In genomic region chr3:88297321-88297851, GRCm38 (mm10) we compare ENCODE assay signal across 8 mouse cellular contexts. TPM values are rescaled to one million over a fixed set of nuclear protein-coding genes. Genes with fewer than 3 reads are reported as not detected.
A peak's percentile ranks its signal among the peaks of the same experiment; 100 is the strongest.
DNase-seq lines count a peak whose midpoint lies in the region; ATAC-seq and TF ChIP-seq lines count a peak whose summit lies in the region.

No protein-coding gene starts in this region.

- WGBS in kidney, embryonic 14.5 days = under 1% methylated on average over 30 of the region's 30 CpGs
- WGBS in embryonic facial prominence, embryonic 10.5 days = under 1% methylated on average over 30 of the region's 30 CpGs
- WGBS in hindbrain, postnatal 0 days = under 1% methylated on average over 30 of the region's 30 CpGs
- WGBS in stomach, embryonic 16.5 days = under 1% methylated on average over 30 of the region's 30 CpGs

- H3K4me1 ChIP-seq in kidney, embryonic 14.5 days (ENCODE audit: control insufficient read depth, insufficient read depth, low read length) = peaks cover 19% of the 10 kb centered on the region
- peaks cover 20% of the 10 kb centered on the region for H3K4me1 ChIP-seq in embryonic facial prominence, embryonic 10.5 days
- peaks cover 7% of the 10 kb centered on the region for H3K4me1 ChIP-seq in hindbrain, postnatal 0 days (ENCODE audit: insufficient read depth, low read length)
- peaks cover 11% of the 10 kb centered on the region for H3K4me1 ChIP-seq in stomach, embryonic 16.5 days (ENCODE audit: control insufficient read depth, insufficient read depth, low read length)

- H3K27me3 ChIP-seq in kidney, embryonic 14.5 days (ENCODE audit: control insufficient read depth, insufficient read depth, low read length) = no peaks in the 10 kb centered on the region
- no peaks in the 10 kb centered on the region for H3K27me3 ChIP-seq in embryonic facial prominence, embryonic 10.5 days (replicated peaks; ENCODE audit: low read depth, poor library complexity, severe bottlenecking)
- H3K27me3 ChIP-seq in hindbrain, postnatal 0 days (ENCODE audit: insufficient read depth, low read length) = no peaks in the 10 kb centered on the region
- H3K27me3 ChIP-seq in stomach, embryonic 16.5 days (ENCODE audit: control insufficient read depth, insufficient read depth, low read length) = no peaks in the 10 kb centered on the region

- peak overlapping the region; percentile 88 for H3K9ac ChIP-seq in kidney, embryonic 14.5 days (ENCODE audit: low read depth, low read length)
- peak overlapping the region; percentile 84 for H3K9ac ChIP-seq in hindbrain, postnatal 0 days (replicated peaks; ENCODE audit: low read length)
- peak overlapping the region; percentile 95 for H3K9ac ChIP-seq in stomach, embryonic 16.5 days (ENCODE audit: low read length)

- no peak for DNase-seq in kidney, postnatal 10 days
- peak; percentile 44 for DNase-seq in ES-CJ7 (ENCODE audit: low read depth, low spot score)
- DNase-seq in embryonic facial prominence, embryonic 10.5 days (ENCODE audit: low spot score) = no peak
- DNase-seq in hindbrain, postnatal 0 days (ENCODE audit: low spot score) = peak; percentile 29
- DNase-seq in lung, postnatal 36 days = peak; percentile 32
- DNase-seq in frontal cortex, postnatal 10 days (ENCODE audit: low spot score in 2 of 2) = no peak

- peak overlapping the region; percentile 91 for H3K27ac ChIP-seq in kidney, embryonic 14.5 days (ENCODE audit: low read depth, low read length)
- peak overlapping the region; percentile 94 for H3K27ac ChIP-seq in embryonic facial prominence, embryonic 10.5 days (replicated peaks)
- H3K27ac ChIP-seq in hindbrain, postnatal 0 days = peak overlapping the region; percentile 87
- peak overlapping the region; percentile 96 for H3K27ac ChIP-seq in stomach, embryonic 16.5 days (ENCODE audit: low read length)

- peak overlapping the region; percentile 87 for H3K4me2 ChIP-seq in kidney, embryonic 14.5 days (replicated peaks; ENCODE audit: low read depth, low read length)
- peak overlapping the region; percentile 86 for H3K4me2 ChIP-seq in hindbrain, postnatal 0 days (ENCODE audit: low read depth, low read length)
- peak overlapping the region; percentile 93 for H3K4me2 ChIP-seq in stomach, embryonic 16.5 days (ENCODE audit: low read depth, low read length)

- no peak for ATAC-seq in kidney, embryonic 14.5 days (ENCODE audit: low FRiP score, low TSS enrichment)
- no peak for ATAC-seq in hindbrain, postnatal 0 days
- ATAC-seq in stomach, embryonic 16.5 days (ENCODE audit: insufficient read depth, low FRiP score) = no peak

- H3K9me3 ChIP-seq in kidney, embryonic 14.5 days (ENCODE audit: control insufficient read depth, low read length) = no peaks in the 10 kb centered on the region
- H3K9me3 ChIP-seq in embryonic facial prominence, embryonic 10.5 days = no peaks in the 10 kb centered on the region
- no peaks in the 10 kb centered on the region for H3K9me3 ChIP-seq in hindbrain, postnatal 0 days (ENCODE audit: low read length)
- no peaks in the 10 kb centered on the region for H3K9me3 ChIP-seq in stomach, embryonic 16.5 days (replicated peaks; ENCODE audit: control insufficient read depth, low read length)

- TF ChIP-seq CTCF in hindbrain, postnatal 0 days (IDR thresholded peaks at IDR 0.05; ENCODE audit: low read depth) = no peak

- peaks cover 37% of the 10 kb centered on the region for H3K36me3 ChIP-seq in kidney, embryonic 14.5 days (ENCODE audit: control insufficient read depth, insufficient read depth, low read length)
- H3K36me3 ChIP-seq in embryonic facial prominence, embryonic 10.5 days (replicated peaks) = peaks cover 38% of the 10 kb centered on the region
- H3K36me3 ChIP-seq in hindbrain, postnatal 0 days (ENCODE audit: insufficient read depth, low read length) = peaks cover 15% of the 10 kb centered on the region
- peaks cover 14% of the 10 kb centered on the region for H3K36me3 ChIP-seq in stomach, embryonic 16.5 days (ENCODE audit: control insufficient read depth, insufficient read depth, low read length)

- H3K4me3 ChIP-seq in kidney, embryonic 14.5 days (ENCODE audit: low read length) = peak overlapping the region; percentile 81
- peak overlapping the region; percentile 86 for H3K4me3 ChIP-seq in embryonic facial prominence, embryonic 10.5 days
- peak overlapping the region; percentile 85 for H3K4me3 ChIP-seq in hindbrain, postnatal 0 days (ENCODE audit: low read length)
- peak overlapping the region; percentile 69 for H3K4me3 ChIP-seq in stomach, embryonic 16.5 days (replicated peaks; ENCODE audit: low read length)

RNA-seq across cellular contexts. Expression of gene Cct3, which starts 0.5 kb away (rescaled TPM):
- 603 and 679 TPM in 2 replicates for polyA plus RNA-seq in kidney, embryonic 14.5 days (2014; fragmentation: Nextera tagmentation; extraction: Ambion mirVana)
- 862 and 910 TPM in 2 replicates for polyA plus RNA-seq in embryonic facial prominence, embryonic 10.5 days (2016; fragmentation: Nextera tagmentation; extraction: Ambion mirVana)
- 231 and 236 TPM in 2 replicates for total RNA-seq in hindbrain, postnatal 0 days (2014; rRNA removed)
- 388 and 401 TPM in 2 replicates for polyA plus RNA-seq in hindbrain, postnatal 0 days (2015; fragmentation: Nextera tagmentation; extraction: Ambion mirVana)
- polyA plus RNA-seq in stomach, embryonic 16.5 days (2015; fragmentation: Nextera tagmentation; extraction: Ambion mirVana) = 424 and 435 TPM in 2 replicates

RNA-seq across cellular contexts. Expression of gene Tsacc, which starts 0.6 kb away (rescaled TPM):
- polyA plus RNA-seq in kidney, embryonic 14.5 days (2014; fragmentation: Nextera tagmentation; extraction: Ambion mirVana) = 15.4 and 20.0 TPM in 2 replicates
- 12.6 and 14.7 TPM in 2 replicates for polyA plus RNA-seq in embryonic facial prominence, embryonic 10.5 days (2016; fragmentation: Nextera tagmentation; extraction: Ambion mirVana)
- total RNA-seq in hindbrain, postnatal 0 days (2014; rRNA removed) = not detected in 2 replicates
- polyA plus RNA-seq in hindbrain, postnatal 0 days (2015; fragmentation: Nextera tagmentation; extraction: Ambion mirVana) = 10.5 and 10.6 TPM in 2 replicates
- polyA plus RNA-seq in stomach, embryonic 16.5 days (2015; fragmentation: Nextera tagmentation; extraction: Ambion mirVana) = 10.0 and 12.0 TPM in 2 replicates

RNA-seq across cellular contexts. Expression of gene Gm38392, which starts 10.4 kb away (rescaled TPM):
- 0.79 TPM in 1 of 2 replicates, not detected in the other for polyA plus RNA-seq in kidney, embryonic 14.5 days (2014; fragmentation: Nextera tagmentation; extraction: Ambion mirVana)
- polyA plus RNA-seq in embryonic facial prominence, embryonic 10.5 days (2016; fragmentation: Nextera tagmentation; extraction: Ambion mirVana) = not detected in 2 replicates
- total RNA-seq in hindbrain, postnatal 0 days (2014; rRNA removed) = 2.1 TPM in 1 of 2 replicates, not detected in the other
- 0.21 and 0.24 TPM in 2 replicates for polyA plus RNA-seq in hindbrain, postnatal 0 days (2015; fragmentation: Nextera tagmentation; extraction: Ambion mirVana)
- polyA plus RNA-seq in stomach, embryonic 16.5 days (2015; fragmentation: Nextera tagmentation; extraction: Ambion mirVana) = 0.53 and 2.2 TPM in 2 replicates

RNA-seq across cellular contexts. Expression of gene Glmp, which starts 27.4 kb away (rescaled TPM):
- polyA plus RNA-seq in kidney, embryonic 14.5 days (2014; fragmentation: Nextera tagmentation; extraction: Ambion mirVana) = 114 and 138 TPM in 2 replicates
- polyA plus RNA-seq in embryonic facial prominence, embryonic 10.5 days (2016; fragmentation: Nextera tagmentation; extraction: Ambion mirVana) = 142 and 153 TPM in 2 replicates
- total RNA-seq in hindbrain, postnatal 0 days (2014; rRNA removed) = 54.9 and 76.9 TPM in 2 replicates
- 135 and 142 TPM in 2 replicates for polyA plus RNA-seq in hindbrain, postnatal 0 days (2015; fragmentation: Nextera tagmentation; extraction: Ambion mirVana)
- 191 and 207 TPM in 2 replicates for polyA plus RNA-seq in stomach, embryonic 16.5 days (2015; fragmentation: Nextera tagmentation; extraction: Ambion mirVana)

RNA-seq across cellular contexts. Expression of gene Tmem79, which starts 38.6 kb away (rescaled TPM):
- 3.4 and 5.5 TPM in 2 replicates for polyA plus RNA-seq in kidney, embryonic 14.5 days (2014; fragmentation: Nextera tagmentation; extraction: Ambion mirVana)
- 2.4 and 4.8 TPM in 2 replicates for polyA plus RNA-seq in embryonic facial prominence, embryonic 10.5 days (2016; fragmentation: Nextera tagmentation; extraction: Ambion mirVana)
- 0.52 and 0.54 TPM in 2 replicates for total RNA-seq in hindbrain, postnatal 0 days (2014; rRNA removed)
- polyA plus RNA-seq in hindbrain, postnatal 0 days (2015; fragmentation: Nextera tagmentation; extraction: Ambion mirVana) = 1.1 and 1.5 TPM in 2 replicates
- 41.3 and 58.9 TPM in 2 replicates for polyA plus RNA-seq in stomach, embryonic 16.5 days (2015; fragmentation: Nextera tagmentation; extraction: Ambion mirVana)

Comparison
In these comparisons a context has a peak if more than half of its experiments do, and no peak if none do; other contexts are left out.
1. DNase-seq: peak in ES-CJ7 (single experiment), hindbrain, postnatal 0 days (single experiment) and lung, postnatal 36 days (single experiment); none in kidney, postnatal 10 days (single experiment), embryonic facial prominence, embryonic 10.5 days (single experiment) and frontal cortex, postnatal 10 days (0 of 2).
2. Peak in every context shown above with its lines, with median percentiles within 50 percentile points of each other: H3K27ac ChIP-seq, H3K4me2 ChIP-seq, H3K4me3 ChIP-seq and H3K9ac ChIP-seq.